Mouse (Mus musculus): ENCODE measurements at regions not wholly inside any gene's neighbourhood (a gene's known extent, or its start where the extent isn't known, plus 50 kb on each side); places are given as distances from the start of the nearest gene placed in this dataset.

- H3K27ac ChIP-seq (ENCODE audit: low read depth, low read length) = no peak overlapping the region
- no peak for TF ChIP-seq CTCF (IDR thresholded peaks at IDR 0.05; ENCODE audit: low read depth)
- no peaks in the 10 kb centered on the region for H3K36me3 ChIP-seq (ENCODE audit: insufficient read depth)
- WGBS = 21% methylated on average over 9 of the region's 9 CpGs
- no peaks in the 10 kb centered on the region for H3K4me1 ChIP-seq (ENCODE audit: insufficient read depth)
- H3K4me3 ChIP-seq (ENCODE audit: low read depth, low read length) = no peak overlapping the region
- ATAC-seq = no peak
- DNase-seq = no peak
- no peaks in the 10 kb centered on the region for H3K27me3 ChIP-seq (ENCODE audit: insufficient read depth, low read length)
- H3K9ac ChIP-seq = no peak overlapping the region
- no peaks in the 10 kb centered on the region for H3K9me3 ChIP-seq (ENCODE audit: low read length)
- H3K4me2 ChIP-seq (ENCODE audit: low read depth) = peak overlapping the region; percentile 15; the same call in 1 of the 2 replicates
These were observed 283.0 kb upstream of the Kynu start for GRCm38 (mm10) chr2:43272080-43272479.

GRCm38 (mm10) chr2:43274012-43274411 is 281.1 kb upstream of the Kynu start:
- ATAC-seq = no peak
- no peaks in the 10 kb centered on the region for H3K4me1 ChIP-seq (ENCODE audit: insufficient read depth)
- H3K4me3 ChIP-seq (ENCODE audit: low read depth, low read length) = no peak overlapping the region
- no peak overlapping the region for H3K27ac ChIP-seq (ENCODE audit: low read depth, low read length)
- H3K4me2 ChIP-seq (ENCODE audit: low read depth) = no peak overlapping the region
- no peaks in the 10 kb centered on the region for H3K27me3 ChIP-seq (ENCODE audit: insufficient read depth, low read length)
- no peaks in the 10 kb centered on the region for H3K36me3 ChIP-seq (ENCODE audit: insufficient read depth)
- no peak for DNase-seq
- WGBS = 84% methylated on average over 2 of the region's 2 CpGs
- no peak overlapping the region for H3K9ac ChIP-seq
- H3K9me3 ChIP-seq (ENCODE audit: low read length) = no peaks in the 10 kb centered on the region
- no peak for TF ChIP-seq CTCF (IDR thresholded peaks at IDR 0.05; ENCODE audit: low read depth)

- Histone ChIP-seq H3K9ac (no peak overlapping the region), H3K4me3 (ENCODE audit: low read depth, low read length) (no peak overlapping the region), H3K36me3 (ENCODE audit: insufficient read depth) (no peaks in the 10 kb centered on the region), H3K27ac (ENCODE audit: low read depth, low read length) (no peak overlapping the region), H3K27me3 (ENCODE audit: insufficient read depth, low read length) (no peaks in the 10 kb centered on the region), H3K4me1 (ENCODE audit: insufficient read depth) (no peaks in the 10 kb centered on the region), H3K4me2 (ENCODE audit: low read depth) (no peak overlapping the region), H3K9me3 (ENCODE audit: low read length) (no peaks in the 10 kb centered on the region)
- TF ChIP-seq CTCF (IDR thresholded peaks at IDR 0.05; ENCODE audit: low read depth) = no peak
- DNase-seq (no peak), ATAC-seq (no peak)
- WGBS = 86% methylated on average over 2 of the region's 2 CpGs
These were observed 259.3 kb upstream of the Kynu start for GRCm38 (mm10) chr2:43295801-43296200.

GRCm38 (mm10) chr2:43323836-43324235 is 231.3 kb upstream of the Kynu start:
- Histone ChIP-seq H3K9ac (no peak overlapping the region), H3K4me3 (ENCODE audit: low read depth, low read length) (no peak overlapping the region), H3K36me3 (ENCODE audit: insufficient read depth) (no peaks in the 10 kb centered on the region), H3K27ac (ENCODE audit: low read depth, low read length) (no peak overlapping the region), H3K4me1 (ENCODE audit: insufficient read depth) (no peaks in the 10 kb centered on the region), H3K27me3 (ENCODE audit: insufficient read depth, low read length) (no peaks in the 10 kb centered on the region), H3K9me3 (ENCODE audit: low read length) (no peaks in the 10 kb centered on the region), H3K4me2 (ENCODE audit: low read depth) (no peak overlapping the region)
- DNase-seq = peak; percentile 61
- ATAC-seq = peak; percentile 90
- WGBS = 89% methylated on average over 1 of the region's 1 CpGs
- TF ChIP-seq CTCF (IDR thresholded peaks at IDR 0.05; ENCODE audit: low read depth) = no peak

GRCm38 (mm10) chr2:43364301-43364700 is 190.8 kb upstream of the Kynu start:
- H3K9ac ChIP-seq = no peak overlapping the region
- no peak for DNase-seq
- H3K9me3 ChIP-seq (ENCODE audit: low read length) = no peaks in the 10 kb centered on the region
- 85% methylated on average over 2 of the region's 2 CpGs for WGBS
- H3K27ac ChIP-seq (ENCODE audit: low read depth, low read length) = no peak overlapping the region
- H3K4me1 ChIP-seq (ENCODE audit: insufficient read depth) = no peaks in the 10 kb centered on the region
- no peaks in the 10 kb centered on the region for H3K36me3 ChIP-seq (ENCODE audit: insufficient read depth)
- H3K4me2 ChIP-seq (ENCODE audit: low read depth) = no peak overlapping the region
- H3K4me3 ChIP-seq (ENCODE audit: low read depth, low read length) = no peak overlapping the region
- no peak for ATAC-seq
- TF ChIP-seq CTCF (IDR thresholded peaks at IDR 0.05; ENCODE audit: low read depth) = no peak
- H3K27me3 ChIP-seq (ENCODE audit: insufficient read depth, low read length) = no peaks in the 10 kb centered on the region

- H3K27ac ChIP-seq (ENCODE audit: low read depth, low read length) = no peak overlapping the region
- ATAC-seq (no peak), DNase-seq (no peak)
- no peaks in the 10 kb centered on the region for H3K4me1 ChIP-seq (ENCODE audit: insufficient read depth)
- no peaks in the 10 kb centered on the region for H3K36me3 ChIP-seq (ENCODE audit: insufficient read depth)
- no peak overlapping the region for H3K4me2 ChIP-seq (ENCODE audit: low read depth)
- no peak for TF ChIP-seq CTCF (IDR thresholded peaks at IDR 0.05; ENCODE audit: low read depth)
- H3K27me3 ChIP-seq (ENCODE audit: insufficient read depth, low read length) = no peaks in the 10 kb centered on the region
- H3K9me3 ChIP-seq (ENCODE audit: low read length) = no peaks in the 10 kb centered on the region
- H3K9ac ChIP-seq = no peak overlapping the region
- WGBS = 16% methylated on average over 2 of the region's 2 CpGs
- no peak overlapping the region for H3K4me3 ChIP-seq (ENCODE audit: low read depth, low read length)
These were observed 189.3 kb upstream of the Kynu start for GRCm38 (mm10) chr2:43365812-43366211.

- Histone ChIP-seq H3K36me3 (ENCODE audit: insufficient read depth) (no peaks in the 10 kb centered on the region), H3K27me3 (ENCODE audit: insufficient read depth, low read length) (no peaks in the 10 kb centered on the region), H3K4me1 (ENCODE audit: insufficient read depth) (no peaks in the 10 kb centered on the region), H3K27ac (ENCODE audit: low read depth, low read length) (no peak overlapping the region), H3K4me2 (ENCODE audit: low read depth) (no peak overlapping the region), H3K4me3 (ENCODE audit: low read depth, low read length) (no peak overlapping the region), H3K9ac (no peak overlapping the region), H3K9me3 (ENCODE audit: low read length) (no peaks in the 10 kb centered on the region)
- no peak for TF ChIP-seq CTCF (IDR thresholded peaks at IDR 0.05; ENCODE audit: low read depth)
- DNase-seq = no peak
- no peak for ATAC-seq
These were observed 151.8 kb upstream of the Kynu start for GRCm38 (mm10) chr2:43403348-43403747.
